Comparison of ENCODE assay signal across 13 mouse cellular contexts in the genomic region with DNA sequence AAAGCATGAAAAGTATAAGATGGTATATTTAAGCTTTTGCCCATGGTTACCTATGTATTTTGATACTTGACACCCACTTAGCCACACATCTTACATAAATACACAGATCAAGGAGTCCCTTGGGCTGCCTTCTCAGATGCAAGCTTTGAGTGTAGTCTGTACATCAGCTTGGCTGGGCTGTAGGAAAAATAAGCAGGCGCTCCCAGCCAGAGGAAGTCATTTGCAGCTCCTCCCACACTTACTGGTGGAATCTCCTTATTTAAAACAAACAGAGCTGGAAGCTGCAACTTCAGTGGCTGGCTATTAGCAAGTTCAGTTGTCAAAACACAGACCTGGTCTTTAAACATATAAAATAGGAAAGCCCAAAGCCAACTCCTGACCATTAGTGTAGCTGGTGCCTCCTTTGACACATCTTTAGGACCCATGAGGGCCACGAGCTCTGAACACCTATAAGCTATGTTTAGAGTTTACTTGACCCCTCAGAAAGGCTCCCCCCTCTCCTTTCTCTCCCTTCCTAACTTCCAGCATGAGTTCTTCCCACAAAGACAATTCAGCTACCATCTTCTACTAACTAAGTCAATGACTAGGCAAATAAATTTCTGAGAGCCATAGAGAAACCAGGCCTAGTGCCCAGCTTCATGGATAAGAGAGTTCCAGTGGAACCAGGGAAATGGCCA.
DNase-seq lines count a peak whose midpoint lies in the region; ATAC-seq lines count a peak whose summit lies in the region.
"Had no signal": no experiment of that assay in that cellular context is flagged by ENCODE, and none has a peak within 500 bp of the region (broad histone marks: within the 10 kb centered on the region; RNA-seq: fewer than 3 reads in every experiment).

No protein-coding gene starts in this region.

- H3K4me2 ChIP-seq in midbrain, embryonic 11.5 days = no peak overlapping the region
- no peak overlapping the region for H3K4me2 ChIP-seq in midbrain, embryonic 16.5 days (ENCODE audit: low read length)
- H3K4me2 ChIP-seq: forebrain, embryonic 15.5 days had no signal

- no peaks in the 10 kb centered on the region for H3K27me3 ChIP-seq in heart, embryonic 10.5 days (ENCODE audit: insufficient read depth, poor library complexity, severe bottlenecking)
- no peaks in the 10 kb centered on the region for H3K27me3 ChIP-seq in midbrain, embryonic 11.5 days (ENCODE audit: control insufficient read depth, insufficient read depth, low read length)
- no peaks in the 10 kb centered on the region for H3K27me3 ChIP-seq in midbrain, embryonic 16.5 days (ENCODE audit: control insufficient read depth, insufficient read depth, low read depth, low read length)
- H3K27me3 ChIP-seq: forebrain, embryonic 15.5 days had no signal

- peak overlapping the region; percentile 52 for H3K27ac ChIP-seq in heart, embryonic 10.5 days
- no peak overlapping the region for H3K27ac ChIP-seq in midbrain, embryonic 11.5 days (ENCODE audit: low read depth, low read length)
- H3K27ac ChIP-seq in midbrain, embryonic 16.5 days (ENCODE audit: low read length) = no peak overlapping the region
- H3K27ac ChIP-seq: forebrain, embryonic 15.5 days had no signal

- 25% methylated on average over 2 of the region's 2 CpGs for WGBS in heart, embryonic 10.5 days
- 65% methylated on average over 2 of the region's 2 CpGs for WGBS in midbrain, embryonic 11.5 days
- WGBS in midbrain, embryonic 16.5 days = 83% methylated on average over 2 of the region's 2 CpGs

- no peak overlapping the region for H3K9ac ChIP-seq in midbrain, embryonic 11.5 days (ENCODE audit: low read length)
- no peak overlapping the region for H3K9ac ChIP-seq in midbrain, embryonic 16.5 days (ENCODE audit: low read depth, low read length)
- H3K9ac ChIP-seq: forebrain, embryonic 15.5 days; liver, postnatal 0 days had no signal

- H3K4me1 ChIP-seq in heart, embryonic 10.5 days = 0 out of 2 replicates have a peak, but pooled peaks cover 9% of the 10 kb centered on the region
- H3K4me1 ChIP-seq in midbrain, embryonic 11.5 days (ENCODE audit: control insufficient read depth, insufficient read depth, low read length) = peaks cover 4% of the 10 kb centered on the region; the same call in 1 of the 2 replicates
- no peaks in the 10 kb centered on the region; the same call in 1 of the 2 replicates for H3K4me1 ChIP-seq in midbrain, embryonic 16.5 days (ENCODE audit: control insufficient read depth, insufficient read depth, low read length)

- H3K9me3 ChIP-seq in heart, embryonic 10.5 days = no peaks in the 10 kb centered on the region
- H3K9me3 ChIP-seq in midbrain, embryonic 11.5 days (ENCODE audit: control insufficient read depth, low read length) = no peaks in the 10 kb centered on the region
- H3K9me3 ChIP-seq in midbrain, embryonic 16.5 days (replicated peaks; ENCODE audit: control insufficient read depth, low read length, poor library complexity, severe bottlenecking) = no peaks in the 10 kb centered on the region
- H3K9me3 ChIP-seq: forebrain, embryonic 15.5 days had no signal

- no peak overlapping the region for H3K4me3 ChIP-seq in heart, embryonic 10.5 days
- H3K4me3 ChIP-seq in midbrain, embryonic 11.5 days (ENCODE audit: low read depth, low read length) = no peak overlapping the region
- H3K4me3 ChIP-seq in midbrain, embryonic 16.5 days (ENCODE audit: low read depth, low read length) = no peak overlapping the region
- H3K4me3 ChIP-seq: forebrain, embryonic 15.5 days had no signal

- no peaks in the 10 kb centered on the region for H3K36me3 ChIP-seq in heart, embryonic 10.5 days
- no peaks in the 10 kb centered on the region for H3K36me3 ChIP-seq in midbrain, embryonic 11.5 days (ENCODE audit: control insufficient read depth, insufficient read depth, low read length)
- no peaks in the 10 kb centered on the region for H3K36me3 ChIP-seq in midbrain, embryonic 16.5 days (ENCODE audit: control insufficient read depth, insufficient read depth, low read length)
- H3K36me3 ChIP-seq: forebrain, embryonic 15.5 days had no signal

- DNase-seq in heart, embryonic 10.5 days (ENCODE audit: low spot score) = no peak
- DNase-seq in heart, postnatal 25 days (ENCODE audit: low spot score) = no peak
- peak; percentile 81 for DNase-seq in midbrain, embryonic 11.5 days (ENCODE audit: low spot score, missing footprints)
- DNase-seq in kidney, postnatal 14 days = peak; percentile 27
- no peak for DNase-seq in cerebellum, postnatal 14 days
- no peak for DNase-seq in left cerebral cortex, adult 11 months (ENCODE audit: low spot score)
- DNase-seq: gastrocnemius, postnatal 10 days; liver, postnatal 0 days; right cerebral cortex, postnatal 4 days; thymus, adult 18-20 months had no signal

- intact Hi-C loops in heart, postnatal 25 days (cut with DNase I) = loop anchor here (10.0 kb wide), 1 partner anchor 46 kb away; no protein-coding TSS in a partner anchor

- ATAC-seq in midbrain, embryonic 11.5 days (ENCODE audit: low FRiP score) = no peak
- no peak for ATAC-seq in midbrain, embryonic 16.5 days
- ATAC-seq in megakaryocyte, adult 5-6 weeks (ENCODE audit: poor library complexity, severe bottlenecking) = no peak
- ATAC-seq: forebrain, embryonic 15.5 days; liver, postnatal 0 days had no signal

Comparison
In these comparisons a context has a peak if more than half of its experiments do, and no peak if none do; other contexts are left out.
1. DNase-seq: peak in midbrain, embryonic 11.5 days (single experiment) and kidney, postnatal 14 days (single experiment); none in heart, embryonic 10.5 days (single experiment), heart, postnatal 25 days (single experiment), cerebellum, postnatal 14 days (0 of 2) and left cerebral cortex, adult 11 months (single experiment).